9 mouse cellular contexts compared by ENCODE assay signal in genomic region chr10:12817409-12817808, GRCm38 (mm10). TPM values are rescaled to one million over a fixed set of nuclear protein-coding genes. Genes with fewer than 3 reads are reported as not detected.
A peak's percentile ranks its signal among the peaks of the same experiment; 100 is the strongest.
DNase-seq lines count a peak whose midpoint lies in the region; ATAC-seq and TF ChIP-seq lines count a peak whose summit lies in the region.
"Had no signal": no experiment of that assay in that cellular context is flagged by ENCODE, and none has a peak within 500 bp of the region (broad histone marks: within the 10 kb centered on the region; RNA-seq: fewer than 3 reads in every experiment).

No protein-coding gene starts in this region.

- H3K27ac ChIP-seq in gastrocnemius, adult 2 months, result peak overlapping the region; percentile 72
- H3K27ac ChIP-seq in hindbrain, embryonic 16.5 days (ENCODE audit: low read depth, low read length), result no peak overlapping the region
- no peak overlapping the region for H3K27ac ChIP-seq in midbrain, postnatal 0 days (ENCODE audit: low read depth, low read length)
- H3K27ac ChIP-seq: limb, embryonic 15.5 days had no signal

- no peak overlapping the region for H3K4me2 ChIP-seq in hindbrain, embryonic 16.5 days (ENCODE audit: low read length)
- H3K4me2 ChIP-seq in midbrain, postnatal 0 days (ENCODE audit: low read depth, low read length, poor library complexity, severe bottlenecking), result no peak overlapping the region
- H3K4me2 ChIP-seq: limb, embryonic 15.5 days had no signal

- no peak overlapping the region for H3K9ac ChIP-seq in hindbrain, embryonic 16.5 days (ENCODE audit: low read depth, low read length)
- no peak overlapping the region for H3K9ac ChIP-seq in midbrain, postnatal 0 days (replicated peaks; ENCODE audit: low read length, poor library complexity, severe bottlenecking)
- H3K9ac ChIP-seq: limb, embryonic 15.5 days had no signal

- no peak overlapping the region for H3K4me3 ChIP-seq in gastrocnemius, adult 2 months
- H3K4me3 ChIP-seq in hindbrain, embryonic 16.5 days (ENCODE audit: low read length), result no peak overlapping the region
- no peak overlapping the region for H3K4me3 ChIP-seq in midbrain, postnatal 0 days (ENCODE audit: low read depth, low read length)
- H3K4me3 ChIP-seq: limb, embryonic 15.5 days had no signal

- DNase-seq in gastrocnemius, adult 2 months, result peak; percentile 45
- DNase-seq in gastrocnemius, postnatal 25 days, result no peak
- peak; percentile 41 for DNase-seq in NIH3T3 (ENCODE audit: low read depth)
- peak; percentile 66 to 69 for DNase-seq in cerebellum, postnatal 36 days
- peak; percentile 53 for DNase-seq in midbrain, postnatal 0 days (ENCODE audit: low spot score)
- no peak for DNase-seq in frontal cortex, postnatal 36 days (ENCODE audit: low spot score in 2 of 2)
- DNase-seq in thymus, postnatal 14 days, result no peak

- 70% methylated on average over 6 of the region's 6 CpGs for WGBS in hindbrain, embryonic 16.5 days
- WGBS in midbrain, postnatal 0 days, result 78% methylated on average over 6 of the region's 6 CpGs

- H3K36me3 ChIP-seq in hindbrain, embryonic 16.5 days (ENCODE audit: control insufficient read depth, insufficient read depth, low read length), result no peaks in the 10 kb centered on the region
- no peaks in the 10 kb centered on the region for H3K36me3 ChIP-seq in midbrain, postnatal 0 days (ENCODE audit: insufficient read depth, low read length)
- H3K36me3 ChIP-seq: limb, embryonic 15.5 days had no signal

- TF ChIP-seq CTCF in gastrocnemius, adult 2 months (IDR thresholded peaks at IDR 0.05), result no peak
- no peak for TF ChIP-seq CTCF in midbrain, postnatal 0 days (IDR thresholded peaks at IDR 0.05)

- no peaks in the 10 kb centered on the region for H3K4me1 ChIP-seq in hindbrain, embryonic 16.5 days (ENCODE audit: control insufficient read depth, insufficient read depth, low read depth, low read length)
- H3K4me1 ChIP-seq in midbrain, postnatal 0 days (ENCODE audit: insufficient read depth, low read length), result no peaks in the 10 kb centered on the region

- intact Hi-C loops in gastrocnemius, adult 2 months (cut with DNase I), result no loop called here

- peak; percentile 86 for ATAC-seq in hindbrain, embryonic 16.5 days
- no peak for ATAC-seq in midbrain, postnatal 0 days (ENCODE audit: low FRiP score)

- H3K27me3 ChIP-seq in hindbrain, embryonic 16.5 days (replicated peaks; ENCODE audit: control insufficient read depth, insufficient read depth, low read length), result no peaks in the 10 kb centered on the region
- no peaks in the 10 kb centered on the region for H3K27me3 ChIP-seq in midbrain, postnatal 0 days (ENCODE audit: insufficient read depth, low read length)
- H3K27me3 ChIP-seq: limb, embryonic 15.5 days had no signal

- no peaks in the 10 kb centered on the region for H3K9me3 ChIP-seq in hindbrain, embryonic 16.5 days (ENCODE audit: control insufficient read depth, low read length)
- no peaks in the 10 kb centered on the region for H3K9me3 ChIP-seq in midbrain, postnatal 0 days (ENCODE audit: low read length)
- H3K9me3 ChIP-seq: limb, embryonic 15.5 days had no signal

RNA-seq across cellular contexts. Expression of gene Utrn, which starts 51.8 kb away (rescaled TPM):
- 10 to 100 TPM; 20.1 to 28.1 TPM for total RNA-seq in gastrocnemius, adult 2 months (2021)
- total RNA-seq in gastrocnemius, postnatal 25 days (2021), result 10 to 100 TPM; 29.6 to 39.0 TPM
- polyA plus RNA-seq in hindbrain, embryonic 16.5 days (2015; fragmentation: Nextera tagmentation; extraction: Ambion mirVana), result 25.4 and 25.7 TPM in 2 replicates
- total RNA-seq in midbrain, postnatal 0 days (2014; rRNA removed), result 20.6 and 29.2 TPM in 2 replicates
- polyA plus RNA-seq in midbrain, postnatal 0 days (2015; fragmentation: Nextera tagmentation; extraction: Ambion mirVana), result 13.9 and 15.4 TPM in 2 replicates

Comparison
In these comparisons a context has a peak if more than half of its experiments do, and no peak if none do; other contexts are left out.
1. DNase-seq: peak in gastrocnemius, adult 2 months (single experiment), NIH3T3 (single experiment), cerebellum, postnatal 36 days (2 of 2) and midbrain, postnatal 0 days (single experiment); none in gastrocnemius, postnatal 25 days (single experiment), frontal cortex, postnatal 36 days (0 of 2) and thymus, postnatal 14 days (single experiment).